Mouse (Mus musculus) left cerebral cortex, postnatal 36 days (tissue): ENCODE data around the gene Pim2. TPM values are rescaled to one million over a fixed set of nuclear protein-coding genes. Genes with fewer than 3 reads are reported as not detected.
A peak's percentile ranks its signal among the peaks of the same experiment; 100 is the strongest.

Experiments used
- DNase-seq, 2 experiments: peaks; one replicate each; pipeline ENCODE4 v3.0.0; 2021 to 2022; ENCODE audit warnings: low spot score in 2 of 2, mixed read lengths in 1 of 2
- intact Hi-C: fragments of 180-260 bp; cut with DNase I; formaldehyde crosslinking; loops from one replicate; pipeline ENCODE4 v1.15.1; 2025
- total RNA-seq, 2 experiments: library from RNA; stranded (reverse); gene quantifications; 2 replicates each; pipeline ENCODE4 v1.2.3; 2021

The Pim2 gene
- total RNA-seq, result 10 to 100 TPM; 50.7 to 52.1 TPM

- intact Hi-C loops, result no loop called here
- DNase-seq, result peak; percentile 81 to 83
Measured at GRCm38 (mm10) chrX:7878007-7878419, at the start of gene Pim2. Pim2 (plus strand) TSS chrX:7878262.

GRCm38 (mm10) chrX:7837146-7837545 lies 40.9 kb upstream of the Pim2 start:
- no peak for DNase-seq
- intact Hi-C loops, result no loop called here

- intact Hi-C loops, result no loop called here
- DNase-seq, result no peak
Measured at GRCm38 (mm10) chrX:7840842-7841162, 37.3 kb upstream of the Pim2 start.

GRCm38 (mm10) chrX:7841163-7842162 lies 36.6 kb upstream of the Pim2 start, which contains the start of gene Otud5:
Otud5 (plus strand) TSS chrX:7841364.
- intact Hi-C loops, result no loop called here
- DNase-seq, result peak; percentile 91 to 92

GRCm38 (mm10) chrX:7842318-7842717 lies 35.7 kb upstream of the Pim2 start:
- intact Hi-C loops, result no loop called here

GRCm38 (mm10) chrX:7847845-7848244 lies 30.2 kb upstream of the Pim2 start:
- intact Hi-C loops, result no loop called here
- peak in 1 of 2 experiments; percentile 7 for DNase-seq

More at GRCm38 (mm10) chrX:7842318-7842717, 35.7 kb upstream of the Pim2 start:
- DNase-seq, result no peak

GRCm38 (mm10) chrX:7854578-7854977 lies 23.5 kb upstream of the Pim2 start:
- intact Hi-C loops, result no loop called here
- DNase-seq, result peak in 1 of 2 experiments; percentile 16

- no peak for DNase-seq
- intact Hi-C loops, result no loop called here
Measured at GRCm38 (mm10) chrX:7859191-7859753, 18.8 kb upstream of the Pim2 start.

- DNase-seq, result no peak
- intact Hi-C loops, result no loop called here
Measured at GRCm38 (mm10) chrX:7863181-7863580, 14.9 kb upstream of the Pim2 start.

GRCm38 (mm10) chrX:7864551-7864950 lies 13.5 kb upstream of the Pim2 start:
- intact Hi-C loops, result no loop called here
- no peak for DNase-seq

GRCm38 (mm10) chrX:7865343-7865742 lies 12.7 kb upstream of the Pim2 start:
- intact Hi-C loops, result no loop called here
- no peak for DNase-seq

- no peak for DNase-seq
- intact Hi-C loops, result no loop called here
Measured at GRCm38 (mm10) chrX:7865786-7866185, 12.3 kb upstream of the Pim2 start.

- no peak for DNase-seq
- intact Hi-C loops, result no loop called here
Measured at GRCm38 (mm10) chrX:7867141-7867540, 10.9 kb upstream of the Pim2 start.

GRCm38 (mm10) chrX:7868506-7868905 lies 9.6 kb upstream of the Pim2 start:
- no peak for DNase-seq
- intact Hi-C loops, result no loop called here

GRCm38 (mm10) chrX:7869826-7870225 lies 8.2 kb upstream of the Pim2 start:
- intact Hi-C loops, result no loop called here
- DNase-seq, result no peak

GRCm38 (mm10) chrX:7878495-7878894 lies 433 bp downstream of the Pim2 start:
- intact Hi-C loops, result no loop called here
- peak; percentile 31 to 32 for DNase-seq

GRCm38 (mm10) chrX:7879819-7880218 lies 1.8 kb downstream of the Pim2 start:
- DNase-seq, result peak; percentile 58 to 59
- intact Hi-C loops, result no loop called here

GRCm38 (mm10) chrX:7883841-7884567 lies 5.9 kb downstream of the Pim2 start, which contains the start of gene Slc35a2:
Slc35a2 (plus strand) TSS chrX:7884028.
- peak; percentile 79 to 81 for DNase-seq
- intact Hi-C loops, result no loop called here

GRCm38 (mm10) chrX:7898211-7898610 lies 20.1 kb downstream of the Pim2 start:
- intact Hi-C loops, result no loop called here
- DNase-seq, result no peak
